Mouse (Mus musculus) kidney, embryonic 16.5 days (tissue): Measurements from ENCODE around the gene Eral1. TPM values are rescaled to one million over a fixed set of nuclear protein-coding genes. Genes with fewer than 3 reads are reported as not detected.

Experiments
- ATAC-seq: fragments of 200-750 bp; cut with Nextera tagmentation; 2 replicates; pipeline ENCODE4 v1.8.0; 2017; ENCODE audit warnings: moderate TSS enrichment; ENCODE audit not compliant: low FRiP score, low TSS enrichment
- H3K27ac ChIP-seq: fragments of 300-500 bp; sonication (generic); 2 replicates; pipeline ENCODE4 v1.5.1; 2014; ENCODE audit warnings: low read length
- H3K27me3 ChIP-seq: fragments of 300-500 bp; sonication (generic); 2 replicates; pipeline ENCODE4 v1.6.1; 2014; ENCODE audit warnings: low read length, control low read depth, mixed read lengths; ENCODE audit not compliant: insufficient read depth
- H3K36me3 ChIP-seq: fragments of 300-500 bp; sonication (generic); 2 replicates; pipeline ENCODE4 v1.6.1; 2014; ENCODE audit warnings: low read length, control low read depth, mixed read lengths; ENCODE audit not compliant: insufficient read depth
- H3K4me1 ChIP-seq: fragments of 300-500 bp; sonication (generic); 2 replicates; pipeline ENCODE4 v1.6.1; 2014; ENCODE audit warnings: low read length, control low read depth, mixed read lengths; ENCODE audit not compliant: insufficient read depth
- H3K4me2 ChIP-seq: fragments of 300-500 bp; sonication (generic); replicated peaks from 2 replicates; pipeline ENCODE4 v1.6.1; 2014; ENCODE audit warnings: low read depth, low read length
- H3K4me3 ChIP-seq: fragments of 300-500 bp; sonication (generic); 2 replicates; pipeline ENCODE4 v1.5.1; 2014; ENCODE audit warnings: mild to moderate bottlenecking, low read length
- H3K9ac ChIP-seq: fragments of 300-500 bp; sonication (generic); replicated peaks from 2 replicates; pipeline ENCODE4 v1.6.1; 2014; ENCODE audit warnings: low read length
- H3K9me3 ChIP-seq: fragments of 300-500 bp; sonication (generic); 2 replicates; pipeline ENCODE4 v1.6.1; 2016; ENCODE audit warnings: low read length, control low read depth
- WGBS: fragments of 180-500 bp; shearing (Covaris S2); extraction: QIAGEN DNeasy Blood & Tissue Kit; methylation state at CpG from one replicate; pipeline ENCODE4 v1.1.7; 2014; 5-methylcytosine and 5-hydroxymethylcytosine counted together
- polyA plus RNA-seq: library from polyadenylated mRNA; unstranded; fragments of >200 nt; fragmentation: Nextera tagmentation; extraction: Ambion mirVana; gene quantifications from 2 replicates; pipeline ENCODE4 v1.2.1, GENCODE M21; 2015

The Eral1 gene
- polyA plus RNA-seq, 1 experiment from 2014 or later, result 41.6 TPM

GRCm38 (mm10) chr11:78094504-78095143 is 14.4 kb upstream of the Eral1 start, which contains the start of gene Fam222b:
Gene Fam222b, plus strand, starts transcription at chr11:78094660.
- no peaks in the 10 kb centered on the region for H3K27me3 ChIP-seq
- H3K4me3 ChIP-seq, result peak within 1 kb of the TSS; percentile 68
- WGBS, result under 1% methylated on average over 38 of the region's 38 CpGs
- peak within 1 kb of the TSS; percentile 61 for H3K27ac ChIP-seq
- H3K4me1 ChIP-seq, result peaks cover 21% of the 10 kb centered on the region
- ATAC-seq, result peak; percentile 98
- no peaks in the 10 kb centered on the region for H3K36me3 ChIP-seq
- H3K9me3 ChIP-seq, result no peaks in the 10 kb centered on the region
- H3K4me2 ChIP-seq, result peak within 1 kb of the TSS; percentile 72
- H3K9ac ChIP-seq, result peak within 1 kb of the TSS; percentile 82

- Histone ChIP-seq H3K4me1 (peaks cover 21% of the 10 kb centered on the region), H3K36me3 (no peaks in the 10 kb centered on the region), H3K9ac (peak overlapping the region; percentile 82), H3K27me3 (no peaks in the 10 kb centered on the region), H3K27ac (peak overlapping the region; percentile 55; the same call in 1 of the 2 replicates), H3K9me3 (no peaks in the 10 kb centered on the region), H3K4me3 (peak overlapping the region; percentile 68), H3K4me2 (peak overlapping the region; percentile 72)
- WGBS, result 54% methylated on average over 11 of the region's 11 CpGs
- ATAC-seq, result no peak
These were observed 13.9 kb upstream of the Eral1 start for GRCm38 (mm10) chr11:78094137-78094503.

DNA sequence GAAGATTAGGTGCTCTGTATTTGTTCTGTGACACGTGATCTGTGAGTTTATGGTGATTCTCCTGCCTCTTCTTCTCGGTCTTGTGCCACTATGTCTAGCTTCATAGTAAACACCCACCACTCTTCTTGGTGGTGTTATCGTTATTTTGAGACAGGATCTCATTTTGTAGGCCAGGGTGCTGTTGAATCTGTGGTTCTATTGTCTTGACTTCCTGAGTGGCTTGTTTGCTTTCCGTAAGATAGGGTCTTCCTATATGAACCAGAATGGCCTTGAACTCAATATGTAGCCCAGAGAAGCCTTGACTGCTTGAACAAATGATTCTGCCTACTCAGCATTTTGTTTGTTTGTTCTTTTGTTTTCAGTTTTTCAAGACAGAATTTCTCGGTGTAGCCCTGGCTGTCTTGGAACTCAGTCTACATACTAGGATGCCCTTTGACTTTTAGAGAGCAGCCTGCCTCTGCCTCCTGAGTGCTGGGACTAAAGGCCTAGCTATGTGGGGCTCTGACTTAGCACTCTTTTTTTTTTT is 7.6 kb upstream of the Eral1 start:
- Histone ChIP-seq H3K4me1 (no peaks in the 10 kb centered on the region), H3K36me3 (no peaks in the 10 kb centered on the region), H3K9ac (no peak overlapping the region), H3K4me2 (no peak overlapping the region), H3K27ac (no peak overlapping the region), H3K9me3 (no peaks in the 10 kb centered on the region), H3K27me3 (no peaks in the 10 kb centered on the region), H3K4me3 (no peak overlapping the region)
- no peak for ATAC-seq
- 77% methylated on average over 5 of the region's 5 CpGs for WGBS

- H3K4me2 ChIP-seq, result no peak overlapping the region
- H3K4me1 ChIP-seq, result no peaks in the 10 kb centered on the region
- WGBS, result 73% methylated on average over 4 of the region's 4 CpGs
- no peaks in the 10 kb centered on the region for H3K9me3 ChIP-seq
- no peak overlapping the region for H3K27ac ChIP-seq
- no peak for ATAC-seq
- no peak overlapping the region for H3K4me3 ChIP-seq
- H3K36me3 ChIP-seq, result no peaks in the 10 kb centered on the region
- H3K27me3 ChIP-seq, result no peaks in the 10 kb centered on the region
- no peak overlapping the region for H3K9ac ChIP-seq
These were observed 6.8 kb upstream of the Eral1 start for GRCm38 (mm10) chr11:78086925-78087479.

DNA sequence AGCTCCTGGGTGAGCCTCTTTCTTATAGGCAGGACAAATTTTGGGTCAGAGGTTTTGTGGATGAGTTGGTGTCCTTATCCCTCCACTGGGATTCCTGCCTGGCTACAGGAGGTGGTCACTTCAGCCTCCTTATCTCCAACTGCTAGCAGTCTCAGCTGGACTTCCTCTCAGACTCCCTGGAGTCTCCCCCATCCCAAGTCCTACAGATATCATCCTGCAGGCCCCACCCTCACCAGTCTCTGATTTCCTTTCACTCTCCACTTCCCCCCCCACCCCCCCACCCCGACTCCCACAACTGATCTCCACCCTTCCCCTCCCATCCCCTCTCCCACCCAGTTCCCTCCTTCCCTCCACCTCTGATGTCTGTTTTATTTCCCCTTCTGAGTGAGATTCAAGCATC is 3.4 kb upstream of the Eral1 start:
- H3K4me2 ChIP-seq, result no peak overlapping the region
- no peak overlapping the region for H3K9ac ChIP-seq
- H3K27me3 ChIP-seq, result no peaks in the 10 kb centered on the region
- no peaks in the 10 kb centered on the region for H3K36me3 ChIP-seq
- H3K27ac ChIP-seq, result no peak overlapping the region
- ATAC-seq, result no peak
- H3K9me3 ChIP-seq, result no peaks in the 10 kb centered on the region
- 45% methylated on average over 1 of the region's 1 CpGs for WGBS
- H3K4me1 ChIP-seq, result peaks cover 10% of the 10 kb centered on the region
- no peak overlapping the region for H3K4me3 ChIP-seq

DNA sequence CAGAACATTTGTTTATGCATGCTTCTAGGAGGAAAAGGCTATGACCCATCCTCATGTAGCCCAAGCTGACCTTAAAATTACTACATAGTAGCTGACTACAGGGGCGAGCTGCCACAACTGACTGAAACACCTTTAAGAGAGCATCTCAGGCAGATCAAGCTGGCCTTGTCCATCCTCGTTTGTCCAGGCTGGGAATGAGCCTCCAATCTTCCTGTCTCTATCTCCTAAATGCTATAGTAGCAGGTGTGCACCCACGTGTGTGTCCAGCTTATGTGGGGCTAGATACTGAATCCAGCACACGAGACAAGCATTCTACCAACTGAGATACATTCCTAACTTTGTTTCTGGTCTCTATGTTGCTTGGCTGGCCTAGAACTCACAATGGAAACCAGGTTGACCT is 5.5 kb downstream of the Eral1 start:
- no peak overlapping the region for H3K4me3 ChIP-seq
- no peak overlapping the region for H3K9ac ChIP-seq
- H3K27me3 ChIP-seq, result no peaks in the 10 kb centered on the region
- H3K4me1 ChIP-seq, result peaks cover 4% of the 10 kb centered on the region
- peaks cover 53% of the 10 kb centered on the region for H3K36me3 ChIP-seq
- no peak for ATAC-seq
- no peak overlapping the region for H3K27ac ChIP-seq
- H3K9me3 ChIP-seq, result no peaks in the 10 kb centered on the region
- no peak overlapping the region for H3K4me2 ChIP-seq
- 93% methylated on average over 4 of the region's 4 CpGs for WGBS

DNA sequence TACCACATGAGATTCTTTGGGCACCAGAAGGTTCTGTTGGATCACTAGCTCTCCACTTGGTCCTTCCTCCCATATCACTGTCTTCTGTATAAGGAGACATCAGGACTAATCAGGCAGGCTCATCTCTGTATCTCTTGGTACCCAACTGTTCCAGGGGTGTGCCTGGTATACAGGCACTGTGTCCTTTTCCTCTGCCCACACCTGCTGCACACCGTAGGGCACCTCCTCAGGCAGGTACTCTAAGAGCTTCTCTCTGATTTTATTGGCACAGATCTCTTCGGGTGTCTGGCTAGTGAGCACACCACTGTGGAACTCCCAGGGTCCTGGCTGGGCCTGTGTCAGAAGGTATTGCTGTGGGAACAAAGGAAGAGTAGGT is 5.9 kb downstream of the Eral1 start:
- no peak overlapping the region for H3K4me3 ChIP-seq
- H3K9ac ChIP-seq, result no peak overlapping the region
- peaks cover 53% of the 10 kb centered on the region for H3K36me3 ChIP-seq
- no peak overlapping the region for H3K4me2 ChIP-seq
- no peak overlapping the region for H3K27ac ChIP-seq
- H3K4me1 ChIP-seq, result peaks cover under 1% of the 10 kb centered on the region
- WGBS, result 87% methylated on average over 2 of the region's 2 CpGs
- ATAC-seq, result no peak
- no peaks in the 10 kb centered on the region for H3K9me3 ChIP-seq
- H3K27me3 ChIP-seq, result no peaks in the 10 kb centered on the region

DNA sequence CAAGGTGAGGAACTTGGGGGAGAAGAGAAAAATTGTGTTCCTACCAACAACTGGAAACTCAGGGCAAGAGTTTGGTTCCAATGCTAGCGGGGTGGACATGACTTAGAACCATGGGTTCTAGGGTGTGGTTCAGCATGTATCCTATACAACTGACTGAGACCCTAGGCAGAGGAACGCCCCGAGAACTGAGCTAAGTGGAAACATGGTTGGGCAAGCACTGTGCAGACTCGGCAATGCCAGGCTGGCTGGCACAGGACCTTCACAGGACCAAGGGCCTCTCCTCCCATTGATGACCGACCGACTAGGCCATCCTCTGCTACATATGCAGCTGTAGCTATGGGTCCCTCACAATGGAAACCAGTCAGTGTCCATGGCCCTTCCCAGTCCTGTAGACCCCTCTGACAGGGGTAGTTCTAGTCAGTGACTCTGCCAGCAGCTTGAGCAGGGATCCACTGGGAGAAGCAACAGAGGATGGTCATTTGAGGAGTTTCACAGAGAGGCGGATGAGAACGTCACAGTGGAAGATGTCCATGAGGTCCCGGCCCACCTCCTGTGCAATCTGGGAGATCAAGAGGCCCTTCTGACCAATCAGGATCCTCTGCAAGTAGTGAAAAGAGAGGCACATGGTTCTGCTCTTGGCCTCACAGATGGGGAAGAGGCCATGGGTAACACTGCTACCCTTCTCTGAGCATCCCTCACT is 6.5 kb downstream of the Eral1 start:
- Histone ChIP-seq H3K36me3 (peaks cover 53% of the 10 kb centered on the region), H3K4me3 (no peak overlapping the region), H3K27me3 (no peaks in the 10 kb centered on the region), H3K27ac (no peak overlapping the region), H3K9ac (no peak overlapping the region), H3K9me3 (no peaks in the 10 kb centered on the region), H3K4me2 (no peak overlapping the region), H3K4me1 (no peaks in the 10 kb centered on the region)
- 89% methylated on average over 9 of the region's 9 CpGs for WGBS
- no peak for ATAC-seq

DNA sequence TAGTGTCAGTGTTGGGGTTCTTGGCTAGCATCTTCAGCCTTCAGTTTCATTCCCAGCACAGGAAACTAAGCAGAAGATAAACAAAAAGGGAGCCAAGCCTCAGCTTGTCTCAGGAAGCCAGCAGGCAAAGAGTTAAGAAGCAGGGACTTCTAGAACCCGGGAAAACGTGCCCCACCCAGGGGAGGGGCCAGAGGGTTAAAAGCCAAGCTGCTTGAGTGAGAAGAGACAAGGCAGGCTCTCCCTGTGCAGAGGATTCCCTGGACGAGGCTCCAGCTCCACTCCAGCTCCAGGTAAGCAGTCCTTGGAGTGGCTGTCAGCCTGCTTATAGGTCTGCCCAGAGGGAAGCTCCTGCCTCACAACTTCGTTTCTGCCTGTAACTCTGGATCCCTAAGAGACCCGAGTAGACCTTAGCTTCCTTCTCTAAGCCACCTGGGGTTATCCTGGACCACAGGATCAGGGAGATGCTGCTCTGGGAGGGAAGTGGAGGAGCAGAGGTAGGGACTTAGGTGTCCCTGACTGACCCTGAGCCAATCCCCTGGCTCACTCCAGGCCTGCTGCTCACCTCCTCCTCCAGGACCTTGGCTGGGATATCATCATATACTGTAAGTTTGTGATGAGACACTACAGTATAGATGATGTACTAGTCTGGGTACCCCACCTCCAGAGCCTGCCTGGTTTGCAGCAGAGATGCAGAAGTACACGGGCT is 7.6 kb downstream of the Eral1 start:
- H3K4me2 ChIP-seq, result no peak overlapping the region
- H3K36me3 ChIP-seq, result peaks cover 48% of the 10 kb centered on the region
- H3K27me3 ChIP-seq, result no peaks in the 10 kb centered on the region
- H3K9ac ChIP-seq, result no peak overlapping the region
- WGBS, result 29% methylated on average over 6 of the region's 6 CpGs
- no peaks in the 10 kb centered on the region for H3K9me3 ChIP-seq
- ATAC-seq, result no peak
- H3K4me3 ChIP-seq, result no peak overlapping the region
- H3K4me1 ChIP-seq, result no peaks in the 10 kb centered on the region
- H3K27ac ChIP-seq, result no peak overlapping the region
